Mouse (Mus musculus) CD4-positive, CD25-positive, alpha-beta regulatory T cell, adult 2 months (primary cell): ENCODE measurements around the gene Gm38431.

Experiments
- DNase-seq: peaks from one replicate; pipeline ENCODE4 v3.0.0-alpha.2; 2012; ENCODE audit warnings: low read depth, low spot score

Gene Gm38431

DNA sequence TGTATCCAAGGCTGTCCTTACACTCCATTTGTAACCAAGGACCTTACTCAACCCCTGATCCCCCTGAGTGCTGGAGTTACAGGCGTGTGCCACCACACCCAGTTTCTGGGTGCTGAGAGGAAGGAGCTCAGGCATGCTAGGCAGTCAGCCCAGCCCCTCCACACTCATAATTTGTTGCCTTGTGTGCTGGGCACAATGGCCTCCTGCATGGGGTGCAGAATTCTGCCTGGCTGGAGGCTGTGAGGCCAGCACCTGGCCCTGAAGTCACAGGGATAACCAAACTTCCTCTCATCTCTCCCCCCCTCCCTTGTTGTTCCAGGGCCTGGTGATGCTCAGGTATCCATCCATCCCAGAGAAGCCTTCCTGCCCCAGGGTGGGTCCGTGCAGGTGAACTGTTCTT is 73.2 kb downstream of the Gm38431 start:
- DNase-seq = no peak
